Mouse (Mus musculus): ENCODE measurements at regions not wholly inside any gene's neighbourhood (a gene's known extent, or its start where the extent isn't known, plus 50 kb on each side); places are given as distances from the start of the nearest gene placed in this dataset.

DNA sequence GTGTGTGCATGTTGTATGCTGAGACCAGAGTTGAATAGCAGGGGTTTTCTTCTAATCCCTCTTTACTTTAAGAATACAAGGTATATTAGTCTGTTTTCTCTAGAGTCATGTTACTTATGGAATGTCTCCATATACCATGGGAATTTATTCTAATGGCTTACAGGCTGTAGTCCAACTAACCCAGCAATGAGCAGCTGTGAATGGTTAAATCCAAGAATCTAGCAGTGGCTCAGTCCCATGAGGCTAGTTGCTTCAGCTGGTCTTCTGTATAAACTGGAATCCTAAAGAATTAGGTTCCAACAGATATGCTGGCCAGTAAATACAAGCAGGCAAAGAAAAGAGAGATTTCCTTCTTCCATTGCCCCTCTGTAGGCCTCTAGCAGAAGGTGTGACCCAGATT is 99.7 kb upstream of the Hs6st1 start:
- DNase-seq (ENCODE audit: low spot score in 2 of 2), result no peak

- no peak for DNase-seq (ENCODE audit: low spot score in 2 of 2)
Measured at GRCm38 (mm10) chr1:35971435-35972189, 96.6 kb upstream of the Hs6st1 start.

- no peak for DNase-seq (ENCODE audit: low spot score in 2 of 2)
Measured at GRCm38 (mm10) chr1:35972190-35972584, 96.0 kb upstream of the Hs6st1 start.

DNA sequence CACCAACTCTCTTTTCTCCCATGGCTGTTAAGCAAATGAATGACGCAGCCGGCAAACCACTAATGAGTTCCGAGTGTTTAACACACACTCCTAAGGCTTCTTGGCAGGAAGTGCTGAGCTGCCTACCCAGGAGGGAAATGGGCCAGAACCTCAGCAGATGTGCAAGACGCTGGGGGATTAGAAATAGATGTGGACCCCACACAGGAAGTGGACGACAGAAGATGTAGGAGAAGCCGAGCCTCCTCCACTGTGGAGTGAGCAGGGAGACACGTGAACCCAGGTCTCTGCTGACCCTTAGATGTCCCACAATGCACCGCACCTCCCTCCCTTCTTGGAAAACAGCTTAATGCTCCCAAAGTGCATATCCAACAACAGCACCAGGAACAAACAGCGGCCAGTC is 94.8 kb upstream of the Hs6st1 start:
- no peak for DNase-seq (ENCODE audit: low spot score in 2 of 2)

- DNase-seq (ENCODE audit: low spot score in 2 of 2), result no peak
Measured at GRCm38 (mm10) chr1:35975611-35976208, 92.5 kb upstream of the Hs6st1 start.

GRCm38 (mm10) chr1:35976528-35976927 is 91.7 kb upstream of the Hs6st1 start:
- DNase-seq (ENCODE audit: low spot score in 2 of 2), result no peak

GRCm38 (mm10) chr1:35978116-35978515 is 90.1 kb upstream of the Hs6st1 start:
- DNase-seq (ENCODE audit: low spot score in 2 of 2), result no peak

- DNase-seq (ENCODE audit: low spot score in 2 of 2), result no peak
Measured at GRCm38 (mm10) chr1:35978766-35979165, 89.4 kb upstream of the Hs6st1 start.

GRCm38 (mm10) chr1:35981226-35981625 is 87.0 kb upstream of the Hs6st1 start:
- DNase-seq (ENCODE audit: low spot score in 2 of 2), result no peak

DNA sequence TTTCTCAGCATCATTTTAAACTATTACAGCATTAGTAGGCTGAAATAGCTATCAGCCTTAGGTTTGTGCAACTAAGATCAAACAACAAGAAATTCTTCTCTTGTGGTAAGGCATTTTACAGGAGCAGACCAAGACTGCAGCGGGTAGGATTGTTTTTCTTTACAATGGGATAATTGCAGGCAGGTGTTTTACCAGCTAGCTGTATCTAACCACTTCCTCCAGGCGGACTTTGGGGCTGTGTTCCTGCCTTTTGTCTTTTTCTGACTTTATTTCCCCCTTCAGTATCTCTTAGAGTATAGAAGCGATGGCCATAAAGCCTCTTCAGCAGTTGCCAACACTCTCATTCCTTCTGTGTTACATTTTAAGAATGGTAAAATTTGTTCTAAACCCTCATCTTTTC is 84.8 kb upstream of the Hs6st1 start:
- DNase-seq (ENCODE audit: low spot score in 2 of 2), result no peak

DNA sequence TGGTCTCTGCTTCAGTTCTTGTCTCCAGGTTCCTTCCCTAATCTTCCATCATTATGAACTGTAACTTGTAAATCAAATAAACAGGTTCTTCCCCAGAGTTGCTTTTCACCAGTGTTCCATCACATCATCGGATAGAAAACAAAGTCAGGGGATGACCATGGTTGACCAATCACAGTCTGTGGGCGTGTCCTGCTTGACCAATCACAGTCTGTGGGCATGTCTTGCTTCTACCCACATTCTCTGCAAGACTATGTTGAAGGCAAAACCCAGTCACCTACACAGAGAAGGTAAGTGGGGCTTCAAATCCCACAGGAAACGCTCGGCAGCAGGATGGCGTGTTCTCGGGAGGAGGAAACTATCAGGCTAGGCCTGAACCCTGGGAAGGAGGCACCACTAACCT is 82.9 kb upstream of the Hs6st1 start:
- no peak for DNase-seq (ENCODE audit: low spot score in 2 of 2)

DNA sequence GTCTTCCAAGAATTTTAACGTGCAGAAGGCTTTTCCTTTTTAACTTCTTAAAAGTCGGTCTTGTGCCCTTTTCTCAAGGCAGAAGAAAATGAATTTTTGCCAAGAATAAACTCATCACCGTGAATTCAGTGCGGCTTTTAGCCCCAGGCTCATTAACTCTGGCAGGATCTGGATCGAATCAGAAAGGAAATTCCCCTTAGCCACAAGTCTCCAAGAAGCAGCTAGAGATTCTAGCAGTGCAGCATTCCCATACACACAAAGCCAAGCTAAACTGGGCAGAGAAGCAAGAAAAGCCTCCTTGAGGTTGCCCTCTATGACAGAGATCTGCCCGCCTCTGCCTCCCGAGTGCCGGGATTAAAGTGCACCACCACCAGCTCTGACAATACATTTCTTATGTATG is 81.5 kb upstream of the Hs6st1 start:
- DNase-seq (ENCODE audit: low spot score in 2 of 2), result no peak

DNA sequence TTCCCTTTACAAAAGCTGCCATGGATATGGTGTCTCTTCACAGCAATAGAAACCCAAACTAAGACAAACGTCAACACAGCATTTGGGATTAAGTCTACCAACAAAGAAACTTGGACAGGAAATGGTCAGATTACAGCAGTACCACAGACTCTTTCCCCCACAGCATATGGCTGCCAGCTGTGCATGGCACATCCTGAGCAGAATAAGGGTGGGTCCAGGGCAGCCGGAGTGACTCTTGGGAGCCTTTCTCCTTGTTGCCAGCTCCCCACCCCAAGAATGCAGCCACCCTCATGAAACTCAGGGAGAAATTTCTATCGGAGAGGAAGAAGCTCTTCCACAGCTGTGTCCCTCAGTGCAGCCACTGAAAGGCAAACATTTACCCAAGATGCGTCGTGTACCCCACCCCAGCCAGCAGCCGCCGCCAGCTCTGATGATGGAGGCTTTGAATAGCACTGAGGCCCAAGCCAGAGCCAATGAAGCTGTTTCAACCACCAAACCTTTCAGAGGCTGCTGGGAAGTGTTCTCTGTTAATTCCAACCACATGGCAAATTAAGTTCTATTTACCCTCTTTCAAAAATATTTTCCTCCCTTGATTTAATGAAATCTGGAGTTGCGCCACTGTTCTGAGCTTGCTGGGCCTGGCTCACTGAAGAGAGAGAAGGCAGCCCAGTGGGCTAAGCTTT is 75.8 kb upstream of the Hs6st1 start:
- DNase-seq (ENCODE audit: low spot score in 2 of 2), result no peak

DNA sequence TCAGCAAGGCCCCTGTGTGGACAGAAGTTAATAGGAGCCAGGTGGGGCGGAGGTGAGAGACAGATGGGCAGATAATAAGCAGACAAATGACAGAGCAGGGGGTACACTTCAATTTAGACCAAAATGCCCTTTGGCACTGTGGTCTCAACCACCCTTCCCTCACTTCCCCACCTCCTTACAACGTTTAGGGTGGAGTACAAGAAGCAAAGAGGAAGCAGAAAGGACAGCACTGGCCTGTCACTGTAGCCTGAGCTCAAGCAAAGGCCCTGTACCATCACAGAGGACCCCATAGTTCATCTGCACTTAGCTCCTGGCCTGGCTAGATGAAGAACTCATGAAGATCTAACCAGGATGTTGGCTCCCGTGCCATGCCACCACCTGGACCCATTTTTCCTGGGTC is 75.3 kb upstream of the Hs6st1 start:
- DNase-seq (ENCODE audit: low spot score in 2 of 2), result no peak

DNA sequence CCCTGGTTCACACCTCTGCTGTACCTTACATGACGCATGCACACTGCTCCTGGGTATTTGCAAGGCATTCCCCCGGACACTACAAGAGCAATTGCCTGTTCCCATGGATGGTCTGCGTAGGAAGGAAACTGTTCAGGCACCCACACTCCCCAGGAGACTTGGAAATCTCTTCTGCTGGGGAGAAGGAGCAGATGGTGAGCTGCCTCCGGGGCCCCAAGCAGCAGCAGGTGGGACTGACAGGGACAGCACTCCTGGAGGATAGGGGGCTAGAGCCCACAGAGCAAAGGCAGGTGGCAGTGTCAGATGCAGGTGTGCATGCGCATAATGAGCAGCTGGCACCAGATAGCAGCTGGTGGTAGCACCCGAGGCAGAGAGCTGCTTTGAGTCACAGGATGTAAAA is 72.5 kb upstream of the Hs6st1 start:
- peak; percentile 30 to 32 for DNase-seq (ENCODE audit: low spot score in 2 of 2)

DNA sequence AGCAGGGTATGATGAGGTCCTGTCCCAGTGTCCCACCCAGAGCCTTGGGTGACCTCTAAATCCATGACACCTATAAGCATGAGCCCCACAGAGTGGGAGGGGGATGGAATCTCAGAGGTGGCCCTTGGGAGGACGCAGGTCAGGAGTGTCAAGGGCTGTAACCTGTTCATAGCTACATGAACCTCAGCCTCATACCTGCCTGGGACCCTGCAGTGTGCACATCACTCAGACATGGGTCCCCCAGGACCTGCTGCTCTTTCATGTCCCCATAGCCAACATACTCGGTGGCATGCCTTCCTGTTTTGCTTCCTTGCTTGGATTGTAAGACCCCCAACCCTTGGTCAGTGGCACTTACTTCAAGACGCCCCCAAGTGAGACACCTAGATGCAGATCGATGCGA is 66.9 kb upstream of the Hs6st1 start:
- no peak for DNase-seq (ENCODE audit: low spot score in 2 of 2)

GRCm38 (mm10) chr1:36001821-36002220 is 66.4 kb upstream of the Hs6st1 start:
- no peak for DNase-seq (ENCODE audit: low spot score in 2 of 2)

DNA sequence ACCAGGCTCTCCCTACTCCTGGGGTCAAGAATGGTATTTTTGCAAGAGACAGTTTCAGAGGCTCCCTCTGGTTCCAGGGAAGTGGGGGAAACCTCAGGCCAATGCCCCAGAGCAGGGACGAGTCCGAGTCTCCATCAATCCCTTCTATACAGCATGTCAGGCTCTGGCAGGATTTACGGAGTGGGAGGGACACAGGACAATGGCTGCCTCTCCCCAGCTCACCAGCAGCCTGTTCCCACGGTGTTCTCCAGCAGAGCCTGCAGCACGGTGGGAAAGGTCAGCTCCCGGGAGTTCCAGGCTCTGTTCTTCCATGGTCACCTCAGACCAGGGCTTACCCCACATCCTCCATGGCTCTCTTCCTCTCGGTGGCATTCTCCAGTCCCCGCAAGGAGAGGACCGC is 64.6 kb upstream of the Hs6st1 start:
- DNase-seq (ENCODE audit: low spot score in 2 of 2), result no peak

DNA sequence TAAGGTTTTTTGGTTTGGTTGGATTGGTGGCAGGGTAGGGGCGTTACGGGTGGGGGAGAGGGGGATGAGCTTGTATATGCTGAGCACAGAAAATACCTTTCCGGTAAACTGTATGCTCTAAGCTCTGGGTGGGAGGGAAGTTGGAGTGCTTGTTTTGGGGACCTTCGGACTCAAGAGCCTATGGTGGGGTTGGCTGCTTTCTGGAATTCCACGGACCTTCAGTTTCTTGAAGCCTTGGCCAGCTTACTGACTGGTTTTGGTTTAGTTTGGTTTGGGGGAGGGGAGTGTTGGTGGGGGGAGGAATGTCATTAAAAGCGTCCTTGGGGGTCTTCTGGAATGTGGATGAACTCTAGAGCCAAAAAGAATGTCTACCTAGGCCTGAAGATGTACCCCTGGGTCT is 59.6 kb upstream of the Hs6st1 start:
- DNase-seq (ENCODE audit: low spot score in 2 of 2), result no peak

DNA sequence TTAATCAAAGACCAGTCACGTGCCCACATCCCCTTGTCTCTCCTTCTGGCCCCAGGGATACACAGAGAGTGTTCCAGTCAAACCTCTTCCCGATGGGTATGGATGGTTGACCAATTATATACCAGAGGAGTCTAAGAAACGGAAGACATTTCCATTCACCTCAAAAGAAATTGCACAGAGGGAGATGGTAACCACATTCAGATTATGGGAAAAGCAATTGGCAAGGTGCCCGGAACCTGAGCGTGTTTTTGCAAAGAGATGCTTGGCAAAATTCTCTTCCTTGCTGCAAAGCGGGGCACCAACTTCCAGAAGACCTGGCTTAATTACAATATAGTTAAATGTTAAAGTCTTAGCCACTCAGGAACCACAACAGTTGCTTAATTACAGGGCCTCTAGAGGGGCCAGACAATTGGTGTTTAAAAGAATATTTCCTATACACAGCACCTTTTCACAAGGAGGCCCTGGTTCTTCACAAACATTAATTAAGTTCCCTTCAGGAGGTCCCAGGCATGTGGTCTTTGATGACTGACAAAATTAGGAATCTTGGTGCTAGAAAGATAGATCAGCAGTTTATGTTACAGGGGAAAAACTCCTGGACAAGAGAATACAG is 59.1 kb upstream of the Hs6st1 start:
- DNase-seq (ENCODE audit: low spot score in 2 of 2), result peak; percentile 24 to 44

DNA sequence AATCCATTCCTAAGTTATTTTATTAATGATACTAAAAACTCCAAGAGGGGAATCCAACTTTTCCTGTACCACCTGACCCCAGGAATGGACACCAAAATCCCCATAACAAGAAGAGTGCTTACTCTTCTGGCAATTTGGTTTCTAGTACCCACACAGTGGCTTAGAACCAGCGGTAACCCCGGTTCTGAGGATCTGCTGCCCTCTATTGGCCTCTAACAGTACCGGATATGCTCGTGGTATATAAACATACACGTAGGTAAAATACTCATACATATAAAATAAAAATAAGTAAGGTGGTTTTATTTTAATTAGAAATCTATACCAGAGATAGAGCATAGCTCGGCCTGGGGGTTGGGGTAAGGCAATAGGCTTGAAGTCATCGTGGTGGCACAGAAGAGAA is 58.0 kb upstream of the Hs6st1 start:
- DNase-seq (ENCODE audit: low spot score in 2 of 2), result no peak

DNA sequence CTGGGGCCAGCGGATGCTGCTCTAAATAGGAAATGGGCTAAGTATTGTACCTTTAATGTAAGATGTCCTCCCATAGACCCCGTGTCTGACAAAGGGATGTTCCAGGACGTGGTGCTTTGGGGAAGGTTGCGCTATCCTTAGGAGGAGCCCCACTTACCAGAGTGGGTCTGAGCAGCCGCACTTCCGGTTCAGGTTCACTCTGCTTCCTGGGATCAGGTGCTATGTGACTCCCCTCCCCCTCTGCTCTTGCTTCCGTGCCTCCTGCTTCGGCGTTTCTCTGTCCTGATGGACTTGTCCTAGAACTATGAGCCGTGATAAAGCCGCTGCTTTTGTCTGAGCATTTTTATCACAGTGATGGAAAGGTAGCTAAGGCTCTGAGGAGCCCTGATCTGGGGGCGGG is 57.4 kb upstream of the Hs6st1 start:
- DNase-seq (ENCODE audit: low spot score in 2 of 2), result no peak

All from frontal cortex, postnatal 14 days (tissue).